Mouse (Mus musculus) forebrain, embryonic 14.5 days (tissue): ENCODE measurements around the gene Ckap4. TPM values are rescaled to one million over a fixed set of nuclear protein-coding genes. Genes with fewer than 3 reads are reported as not detected.

Source experiments
- ATAC-seq: fragments of 200-750 bp; cut with Nextera tagmentation; 2 replicates; pipeline ENCODE4 v1.8.0; 2017; ENCODE audit warnings: mild to moderate bottlenecking, moderate library complexity
- DNase-seq: peaks from one replicate; pipeline ENCODE4 v3.0.0-alpha.2; 2015; ENCODE audit warnings: low spot score
- H3K27ac ChIP-seq: fragments of 300-500 bp; sonication (generic); 2 replicates; pipeline ENCODE4 v1.5.1; 2014; ENCODE audit warnings: low read depth, mild to moderate bottlenecking, control low read depth, low read length, moderate library complexity
- H3K27me3 ChIP-seq: fragments of 300-500 bp; sonication (generic); replicated peaks from 2 replicates; pipeline ENCODE4 v1.6.1; 2014; ENCODE audit warnings: low read length, control low read depth, mixed read lengths; ENCODE audit not compliant: control insufficient read depth, insufficient read depth
- H3K36me3 ChIP-seq: fragments of 300-500 bp; sonication (generic); 2 replicates; pipeline ENCODE4 v1.6.1; 2014; ENCODE audit warnings: low read length, control low read depth; ENCODE audit not compliant: control insufficient read depth, insufficient read depth
- H3K4me1 ChIP-seq: fragments of 300-500 bp; sonication (generic); 2 replicates; pipeline ENCODE4 v1.6.1; 2014; ENCODE audit warnings: antibody characterized with exemption, low read length, control low read depth; ENCODE audit not compliant: control insufficient read depth, insufficient read depth
- H3K4me2 ChIP-seq: fragments of 300-500 bp; sonication (generic); 2 replicates; pipeline ENCODE4 v1.6.1; 2014; ENCODE audit warnings: mild to moderate bottlenecking, control low read depth, low read length
- H3K4me3 ChIP-seq: fragments of 300-500 bp; sonication (generic); 2 replicates; pipeline ENCODE4 v1.5.1; 2014; ENCODE audit warnings: low read depth, low read length, control low read depth
- H3K9ac ChIP-seq: fragments of 300-500 bp; sonication (generic); 2 replicates; pipeline ENCODE4 v1.6.1; 2014; ENCODE audit warnings: mild to moderate bottlenecking, low read length, control low read depth, moderate library complexity
- H3K9me3 ChIP-seq: fragments of 300-500 bp; sonication (generic); replicated peaks from 2 replicates; pipeline ENCODE4 v1.6.1; 2016; ENCODE audit warnings: low read length, control low read depth, mixed read lengths; ENCODE audit not compliant: control insufficient read depth
- WGBS: fragments of 180-500 bp; shearing (Covaris S2); extraction: QIAGEN DNeasy Blood & Tissue Kit; methylation state at CpG from one replicate; pipeline ENCODE4 v1.1.7; 2014; 5-methylcytosine and 5-hydroxymethylcytosine counted together
- polyA plus RNA-seq: library from polyadenylated mRNA; unstranded; fragments of >200 nt; fragmentation: Nextera tagmentation; extraction: Ambion mirVana; gene quantifications from 2 replicates; pipeline ENCODE4 v1.2.1, GENCODE M21; 2014

The Ckap4 gene
- polyA plus RNA-seq, 1 experiment from 2014 or later = 40.1 TPM

- Histone ChIP-seq H3K27ac (no peak overlapping the region), H3K4me3 (no peak overlapping the region), H3K4me2 (no peak overlapping the region), H3K36me3 (no peaks in the 10 kb centered on the region), H3K27me3 (no peaks in the 10 kb centered on the region), H3K9ac (no peak overlapping the region), H3K4me1 (no peaks in the 10 kb centered on the region), H3K9me3 (no peaks in the 10 kb centered on the region)
- DNase-seq (no peak), ATAC-seq (no peak)
- WGBS = 85% methylated on average over 8 of the region's 8 CpGs
Measured at GRCm38 (mm10) chr10:84480667-84481326, 53.1 kb downstream of the Ckap4 start.

- H3K4me3 ChIP-seq = no peak overlapping the region
- H3K9me3 ChIP-seq = no peaks in the 10 kb centered on the region
- H3K4me2 ChIP-seq = no peak overlapping the region
- no peak overlapping the region for H3K27ac ChIP-seq
- no peak for ATAC-seq
- DNase-seq = no peak
- no peak overlapping the region for H3K9ac ChIP-seq
- no peaks in the 10 kb centered on the region for H3K36me3 ChIP-seq
- no peaks in the 10 kb centered on the region for H3K27me3 ChIP-seq
- no peaks in the 10 kb centered on the region for H3K4me1 ChIP-seq
- WGBS = 56% methylated on average over 4 of the region's 4 CpGs
Measured at GRCm38 (mm10) chr10:84480146-84480545, 53.7 kb downstream of the Ckap4 start.

DNA sequence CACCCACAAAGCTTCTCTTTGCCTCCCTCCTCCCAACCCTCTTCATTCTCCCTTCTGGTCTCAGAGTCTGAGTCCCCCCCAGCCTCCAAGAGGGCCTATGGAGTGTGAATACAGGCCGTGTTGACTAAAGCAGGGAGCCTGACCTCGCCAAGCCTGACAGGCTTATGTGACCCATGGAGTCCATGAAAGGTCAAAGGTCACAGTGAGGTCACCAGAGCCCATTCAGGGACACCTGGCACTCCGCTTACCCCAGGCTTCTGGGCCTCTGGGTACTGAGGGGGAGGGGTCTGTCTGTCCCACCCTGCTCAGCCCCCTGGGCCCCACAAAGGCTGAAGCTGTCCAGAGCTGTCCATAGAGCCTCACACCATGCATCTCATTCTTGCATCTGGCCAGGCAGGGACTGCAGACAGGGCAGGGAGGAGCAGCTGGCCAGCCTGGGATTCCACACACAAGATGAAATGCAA lies 56.2 kb downstream of the Ckap4 start:
- H3K36me3 ChIP-seq = no peaks in the 10 kb centered on the region
- no peaks in the 10 kb centered on the region for H3K9me3 ChIP-seq
- H3K4me2 ChIP-seq = no peak overlapping the region
- no peak for ATAC-seq
- H3K27me3 ChIP-seq = no peaks in the 10 kb centered on the region
- 13% methylated on average over 3 of the region's 3 CpGs for WGBS
- no peak for DNase-seq
- H3K27ac ChIP-seq = no peak overlapping the region
- no peaks in the 10 kb centered on the region for H3K4me1 ChIP-seq
- no peak overlapping the region for H3K9ac ChIP-seq
- H3K4me3 ChIP-seq = no peak overlapping the region

GRCm38 (mm10) chr10:84477045-84477612 lies 56.7 kb downstream of the Ckap4 start:
- Histone ChIP-seq H3K27me3 (no peaks in the 10 kb centered on the region), H3K9me3 (no peaks in the 10 kb centered on the region), H3K4me1 (no peaks in the 10 kb centered on the region), H3K9ac (no peak overlapping the region), H3K27ac (no peak overlapping the region), H3K4me3 (no peak overlapping the region), H3K4me2 (no peak overlapping the region), H3K36me3 (no peaks in the 10 kb centered on the region)
- whole genome bisulfite sequencing = 70% methylated on average over 4 of the region's 4 CpGs
- ATAC-seq (no peak), DNase-seq (no peak)

Other genes starting within 250 kb of the Ckap4 start
- 12.6 and 12.9 TPM in 2 replicates for gene Nuak1, start 93.5 kb downstream of the Ckap4 start, polyA plus RNA-seq
- 25.1 and 33.3 TPM in 2 replicates for gene Tcp11l2, start 42.6 kb upstream of the Ckap4 start, polyA plus RNA-seq
- 12.6 and 14.7 TPM in 2 replicates for gene Polr3b, start 88.2 kb upstream of the Ckap4 start, polyA plus RNA-seq
- 8.1 and 9.5 TPM in 2 replicates for gene Rfx4, start 222.0 kb upstream of the Ckap4 start, polyA plus RNA-seq